Mouse (Mus musculus): Measurements from ENCODE around the gene Wwc2.
A peak's percentile ranks its signal among the peaks of the same experiment; 100 is the strongest.

Gene Wwc2

GRCm38 (mm10) chr8:47939933-47940870, 50.5 kb downstream of the Wwc2 start:
- DNase-seq (ENCODE audit: low spot score in 2 of 2): no peak

DNA sequence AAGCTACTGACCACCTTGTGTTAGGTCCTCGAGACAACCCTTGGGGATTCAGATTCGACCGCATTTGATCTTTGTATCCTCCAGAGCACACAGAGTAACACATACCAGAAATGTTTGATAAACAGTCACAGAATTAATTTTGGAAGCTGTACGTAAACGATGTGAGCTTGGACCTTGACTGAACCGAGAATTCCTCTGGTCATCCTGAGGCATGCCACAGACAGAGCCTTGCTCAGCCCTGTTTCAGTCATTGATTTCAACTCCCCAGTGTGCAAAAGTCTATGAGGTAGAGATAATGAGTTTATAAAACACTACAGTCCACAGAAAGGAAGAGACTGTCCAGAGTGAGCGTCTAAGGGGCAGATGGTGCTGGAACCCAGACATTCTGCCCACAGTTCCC, 51.5 kb downstream of the Wwc2 start:
- no peak for DNase-seq (ENCODE audit: low spot score in 2 of 2)

GRCm38 (mm10) chr8:47936386-47936785, 54.3 kb downstream of the Wwc2 start:
- DNase-seq (ENCODE audit: low spot score in 2 of 2): no peak

DNA sequence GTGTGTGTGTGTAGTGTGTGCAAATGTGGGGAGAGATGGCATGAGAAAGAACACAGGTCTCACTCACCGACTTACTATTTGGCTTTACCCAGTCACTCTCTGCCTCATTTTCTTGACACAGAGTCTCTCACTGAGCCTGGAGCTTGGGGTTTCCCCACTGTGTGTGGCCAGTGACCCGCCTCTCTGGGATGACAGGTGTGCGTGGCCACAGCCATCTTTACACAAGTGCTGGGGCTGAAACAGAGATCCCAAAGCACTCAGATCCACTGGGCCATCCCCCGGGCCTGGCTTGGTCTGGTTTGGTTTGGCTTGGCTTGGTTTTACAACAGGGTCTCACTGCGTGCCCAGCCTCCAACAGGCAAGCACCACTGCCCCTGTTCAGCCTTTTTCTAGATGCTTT, 55.3 kb downstream of the Wwc2 start:
- DNase-seq (ENCODE audit: low spot score in 2 of 2): no peak

DNA sequence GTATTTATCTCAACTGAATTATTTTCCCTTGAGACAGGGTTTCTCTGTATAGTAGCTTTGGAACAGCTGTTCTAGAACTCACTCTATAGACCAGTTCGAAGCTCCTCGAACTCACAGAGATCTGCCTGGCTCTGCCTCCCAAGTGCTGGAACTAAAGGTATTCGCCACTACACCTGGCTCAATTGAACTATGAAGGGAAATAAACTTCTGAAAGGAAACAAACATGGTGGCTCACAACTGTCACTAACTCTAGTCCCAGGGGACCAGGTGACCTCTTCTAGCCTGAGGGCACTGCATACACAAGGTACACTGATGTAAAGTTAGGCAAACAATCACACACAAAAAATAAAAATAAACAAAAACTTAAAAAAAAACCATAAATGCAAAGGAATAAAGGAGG, 57.6 kb downstream of the Wwc2 start:
- DNase-seq (ENCODE audit: low spot score in 2 of 2): no peak

DNA sequence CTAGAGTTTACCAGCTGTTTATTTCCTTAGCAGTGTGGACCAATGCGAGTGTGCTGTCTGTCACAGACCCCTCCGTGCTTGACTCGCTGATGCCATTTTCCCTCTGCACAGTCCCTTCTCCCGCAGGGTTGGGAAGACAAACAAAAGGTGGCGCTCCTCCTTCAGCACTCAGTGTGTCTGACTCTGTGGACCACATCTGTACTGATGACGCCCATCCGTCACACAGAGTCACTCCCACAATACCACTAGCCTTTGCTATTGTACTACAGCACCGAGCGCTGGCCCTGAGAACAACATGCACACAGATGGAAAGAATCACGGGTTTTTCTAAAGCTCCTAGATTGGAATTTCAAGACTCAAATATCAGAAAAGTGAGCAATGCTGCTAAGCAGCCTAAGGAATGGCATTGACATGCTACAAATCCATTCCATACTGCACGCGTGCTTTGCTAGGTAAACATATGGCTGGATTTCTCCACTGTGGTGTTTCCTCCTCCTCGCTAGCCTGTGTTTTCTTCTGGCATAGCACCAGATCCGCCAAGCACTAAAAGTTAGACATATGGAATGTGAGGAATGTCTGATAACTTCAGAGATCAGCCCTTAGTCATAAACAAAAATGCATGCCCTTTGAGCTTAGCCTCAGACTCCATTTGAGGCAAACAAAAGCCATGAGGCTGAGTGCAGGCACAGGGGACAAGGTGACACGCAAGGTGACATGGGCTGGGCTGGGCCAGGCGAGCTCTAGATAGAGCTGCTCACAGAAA, 58.5 kb downstream of the Wwc2 start:
- peak in 1 of 2 experiments; percentile 33 for DNase-seq (ENCODE audit: low spot score in 2 of 2)

DNA sequence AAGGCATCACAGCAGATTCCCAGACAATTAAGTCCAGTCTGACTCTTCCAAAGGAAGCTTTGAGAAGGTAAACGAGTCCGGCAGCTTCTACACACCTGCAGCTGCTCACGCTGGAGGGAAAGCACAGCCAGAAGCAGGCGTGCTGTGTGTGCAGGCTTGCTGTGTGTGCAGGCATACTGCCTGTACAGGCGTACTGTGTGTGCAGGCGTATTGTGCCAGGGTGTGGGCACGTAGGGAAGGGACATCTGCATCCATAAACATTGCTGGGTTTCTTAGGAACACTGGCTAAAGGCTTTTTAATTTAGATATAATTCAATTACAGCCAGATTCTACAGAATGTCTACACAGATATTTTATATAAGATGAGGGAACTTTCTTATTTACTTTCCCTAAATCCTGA, 59.4 kb downstream of the Wwc2 start:
- DNase-seq (ENCODE audit: low spot score in 2 of 2): no peak

GRCm38 (mm10) chr8:47929615-47930014, 61.1 kb downstream of the Wwc2 start:
- DNase-seq (ENCODE audit: low spot score in 2 of 2): peak in 1 of 2 experiments; percentile 52

- peak in 1 of 2 experiments; percentile 55 for DNase-seq (ENCODE audit: low spot score in 2 of 2)
Measured at GRCm38 (mm10) chr8:47928604-47929185, 62.0 kb downstream of the Wwc2 start.

DNA sequence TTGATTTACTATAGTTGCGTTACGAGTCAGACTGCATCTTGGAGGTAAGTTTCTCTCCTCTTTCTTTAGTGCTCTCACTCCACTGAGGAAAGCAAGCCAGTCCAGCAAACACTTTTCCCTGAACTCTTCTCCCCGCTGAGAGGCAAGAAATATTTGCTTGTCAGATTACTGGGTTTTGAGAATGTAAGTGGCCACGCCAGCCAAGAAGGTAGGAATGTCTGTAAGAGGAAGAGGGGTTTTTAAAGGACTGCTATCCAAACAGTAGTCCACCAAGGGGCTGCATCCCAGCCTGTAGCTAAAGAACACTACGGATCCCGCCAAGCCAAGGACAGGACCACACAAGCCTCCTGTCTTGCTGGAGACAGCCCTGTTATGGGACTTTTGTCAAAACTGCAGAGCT, 65.8 kb downstream of the Wwc2 start:
- peak in 1 of 2 experiments; percentile 36 for DNase-seq (ENCODE audit: low spot score in 2 of 2)

DNA sequence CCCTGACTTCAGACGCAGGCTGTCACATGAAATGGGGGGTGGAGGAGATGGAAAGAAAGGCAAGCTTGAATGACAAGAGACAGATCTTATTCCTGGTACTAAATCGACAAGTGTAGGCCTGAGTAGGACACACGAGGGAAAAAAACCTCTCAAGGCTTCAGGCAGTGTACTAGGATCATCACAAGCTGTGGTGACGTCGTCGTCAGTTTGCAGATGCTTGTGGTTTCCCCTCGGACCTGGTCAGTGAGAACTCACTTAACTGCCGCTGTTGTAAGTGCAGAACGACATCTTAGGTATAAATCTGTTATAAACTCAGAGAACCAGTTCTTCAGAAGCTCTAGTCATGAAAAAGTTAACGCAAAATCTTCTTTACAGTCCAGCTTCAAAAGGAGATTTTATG, 67.9 kb downstream of the Wwc2 start:
- DNase-seq (ENCODE audit: low spot score in 2 of 2): peak in 1 of 2 experiments; percentile 51

GRCm38 (mm10) chr8:47922011-47922410, 68.7 kb downstream of the Wwc2 start:
- peak in 1 of 2 experiments; percentile 28 for DNase-seq (ENCODE audit: low spot score in 2 of 2)

DNA sequence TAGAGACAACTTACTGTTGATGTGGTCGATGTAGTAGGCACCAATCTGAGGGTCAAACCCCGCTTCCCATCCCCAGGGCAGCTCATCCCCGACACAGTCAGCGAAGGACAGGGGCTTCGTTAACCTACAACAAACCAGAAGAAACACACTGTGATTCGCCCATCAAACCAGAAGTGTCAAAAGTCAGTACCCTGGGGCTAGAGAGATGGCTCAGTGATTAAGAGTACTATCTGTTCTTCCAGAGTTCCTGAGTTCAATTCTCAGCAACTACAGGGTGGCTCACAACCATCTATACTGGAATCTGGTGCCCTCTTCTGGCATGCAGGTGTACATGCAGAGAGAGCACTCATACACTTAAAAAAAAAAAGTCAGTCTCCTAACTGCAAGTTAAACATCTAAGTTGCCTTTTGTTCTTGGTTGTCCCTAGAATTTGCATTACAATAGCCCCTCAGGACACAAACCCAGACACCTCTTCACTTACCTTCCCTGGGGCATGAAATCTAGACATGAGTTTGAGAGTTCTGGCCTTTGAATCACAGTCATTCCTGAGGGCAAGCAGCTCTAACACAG, 70.1 kb downstream of the Wwc2 start:
- peak in 1 of 2 experiments; percentile 50 for DNase-seq (ENCODE audit: low spot score in 2 of 2)

DNA sequence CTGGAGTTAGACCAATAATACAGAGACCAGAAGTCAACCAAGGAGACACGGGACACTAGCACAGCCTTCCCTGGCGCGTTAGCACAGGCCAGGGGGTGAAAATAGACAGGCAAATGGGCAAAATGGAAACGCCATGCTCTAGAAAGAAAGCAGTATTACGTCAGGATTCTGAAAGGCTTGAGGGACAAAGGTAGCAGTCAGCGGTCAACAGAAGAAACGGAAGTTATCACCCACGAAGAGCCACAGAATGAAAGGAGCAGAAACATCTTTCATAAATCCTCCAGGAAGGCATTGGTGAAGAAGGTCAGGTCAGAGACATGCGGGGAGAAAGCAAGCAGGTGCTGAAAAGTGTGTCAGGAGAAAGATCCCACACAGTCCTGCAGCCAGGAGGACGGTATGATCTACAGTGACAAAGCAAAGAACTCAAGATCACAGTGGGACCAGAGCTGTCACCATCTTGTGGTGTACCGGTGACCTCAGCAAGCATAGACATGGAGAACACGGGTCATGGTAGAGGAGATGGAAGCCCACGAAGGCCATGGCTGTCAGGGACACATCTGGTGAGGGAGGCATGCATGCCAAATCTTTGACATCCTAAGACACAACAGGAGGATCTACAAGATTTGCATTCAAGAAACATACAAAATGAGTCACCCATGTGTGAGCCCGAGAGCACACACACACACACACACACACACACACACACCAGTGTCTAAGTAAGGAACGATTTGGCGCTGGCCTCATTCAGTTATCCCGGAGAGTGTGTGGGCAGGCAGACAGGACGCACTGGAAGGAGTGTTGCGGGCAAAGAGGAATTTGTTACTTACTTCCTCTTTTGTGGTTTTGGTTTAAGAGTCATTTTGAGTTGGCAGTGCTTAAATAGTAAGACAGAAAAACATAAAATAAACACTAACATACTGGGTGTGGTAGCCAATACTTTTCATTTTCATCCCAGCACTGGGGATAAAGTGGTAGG, 73.4 kb downstream of the Wwc2 start:
- peak in 1 of 2 experiments; percentile 48 for DNase-seq (ENCODE audit: low spot score in 2 of 2)

- DNase-seq (ENCODE audit: low spot score in 2 of 2): peak in 1 of 2 experiments; percentile 39
Measured at GRCm38 (mm10) chr8:47915521-47915920, 75.2 kb downstream of the Wwc2 start.

- peak in 1 of 2 experiments; percentile 57 for DNase-seq (ENCODE audit: low spot score in 2 of 2)
Measured at GRCm38 (mm10) chr8:47914946-47915345, 75.8 kb downstream of the Wwc2 start.

- peak in 1 of 2 experiments; percentile 26 for DNase-seq (ENCODE audit: low spot score in 2 of 2)
Measured at GRCm38 (mm10) chr8:47914161-47914560, 76.6 kb downstream of the Wwc2 start.

- peak in 1 of 2 experiments; percentile 14 for DNase-seq (ENCODE audit: low spot score in 2 of 2)
Measured at GRCm38 (mm10) chr8:47913621-47914020, 77.1 kb downstream of the Wwc2 start.

DNA sequence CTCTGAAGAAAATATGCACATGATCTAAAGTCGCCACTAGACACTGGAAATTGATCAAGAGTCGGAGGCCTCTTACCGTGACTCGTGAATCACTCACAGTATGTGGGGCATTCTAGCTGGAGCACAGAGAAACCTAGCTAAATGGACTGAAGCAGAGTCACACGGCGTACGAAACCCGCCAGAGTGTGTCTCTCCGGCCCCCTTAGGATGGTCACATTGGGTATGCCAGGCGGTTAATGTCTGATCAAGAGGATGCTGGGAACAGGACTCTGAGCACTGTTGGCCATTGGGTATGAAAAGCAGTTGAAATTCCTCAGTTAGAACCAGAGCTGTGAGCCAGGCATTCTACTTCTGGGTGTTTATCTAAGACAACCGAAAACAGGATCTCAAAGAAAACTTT, 81.0 kb downstream of the Wwc2 start:
- DNase-seq (ENCODE audit: low spot score in 2 of 2): peak in 1 of 2 experiments; percentile 34

- DNase-seq (ENCODE audit: low spot score in 2 of 2): no peak
Measured at GRCm38 (mm10) chr8:47907056-47907455, 83.7 kb downstream of the Wwc2 start.

DNA sequence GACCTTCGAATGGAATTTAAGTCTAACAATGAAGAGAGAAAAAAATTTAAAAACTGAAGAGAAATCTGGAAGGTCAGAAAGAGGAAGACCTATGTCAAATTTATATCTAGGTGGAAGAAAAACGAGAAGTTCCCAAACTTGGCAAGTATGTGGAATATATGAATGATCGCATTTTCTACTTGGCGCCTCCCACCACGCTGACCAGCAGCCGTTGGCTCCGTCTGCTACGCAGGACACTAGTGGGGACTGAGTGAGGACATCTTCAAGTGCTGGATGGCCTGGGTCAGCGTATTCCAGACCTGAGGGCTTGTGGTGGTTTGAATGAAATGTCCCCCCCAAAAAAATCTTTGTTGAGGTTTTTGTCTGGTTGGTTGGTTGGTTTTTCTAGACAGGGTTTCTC, 84.6 kb downstream of the Wwc2 start:
- peak in 1 of 2 experiments; percentile 12 for DNase-seq (ENCODE audit: low spot score in 2 of 2)
